15 mouse cellular contexts compared by ENCODE assay signal in genomic region chr1:83761499-83761898, GRCm38 (mm10).
"Had no signal": no experiment of that assay in that cellular context is flagged by ENCODE, and none has a peak within 500 bp of the region (broad histone marks: within the 10 kb centered on the region; RNA-seq: fewer than 3 reads in every experiment).

No protein-coding gene starts in this region.

- DNase-seq: kidney, adult 8-10 months; kidney, postnatal 36 days; lung, adult 18-20 months; lung, postnatal 4 days; midbrain, embryonic 14.5 days; spleen, adult 18-20 months; thymus, adult 2 months; thymus, postnatal 25 days had no signal

- H3K27me3 ChIP-seq: intestine, embryonic 15.5 days; limb, embryonic 12.5 days; neural tube, embryonic 15.5 days had no signal

- H3K4me2 ChIP-seq: intestine, embryonic 15.5 days; limb, embryonic 12.5 days; neural tube, embryonic 15.5 days had no signal

- H3K4me1 ChIP-seq: intestine, embryonic 15.5 days; limb, embryonic 12.5 days; midbrain, embryonic 10.5 days; neural tube, embryonic 15.5 days had no signal

- H3K27ac ChIP-seq: intestine, embryonic 15.5 days; layer of hippocampus, adult 2 months; limb, embryonic 12.5 days; liver, embryonic 14.5 days; midbrain, embryonic 10.5 days; neural tube, embryonic 15.5 days had no signal

- H3K36me3 ChIP-seq: intestine, embryonic 15.5 days; limb, embryonic 12.5 days; midbrain, embryonic 10.5 days; neural tube, embryonic 15.5 days had no signal

- ATAC-seq: intestine, embryonic 15.5 days had no signal

- H3K9ac ChIP-seq: intestine, embryonic 15.5 days; limb, embryonic 12.5 days; liver, embryonic 14.5 days; neural tube, embryonic 15.5 days had no signal

- H3K4me3 ChIP-seq: intestine, embryonic 15.5 days; layer of hippocampus, adult 2 months; limb, embryonic 12.5 days; midbrain, embryonic 10.5 days; myocyte; neural tube, embryonic 15.5 days had no signal

- H3K9me3 ChIP-seq: intestine, embryonic 15.5 days; limb, embryonic 12.5 days; midbrain, embryonic 10.5 days; neural tube, embryonic 15.5 days had no signal
